Mouse (Mus musculus): Measurements from ENCODE around the gene 4632433K11Rik.
"Not testable (repeated sequence)": the region's sequence is repeated elsewhere in the genome, so short reads cannot be mapped to it uniquely, and the experiment has no call there.

4632433K11Rik gene

DNA sequence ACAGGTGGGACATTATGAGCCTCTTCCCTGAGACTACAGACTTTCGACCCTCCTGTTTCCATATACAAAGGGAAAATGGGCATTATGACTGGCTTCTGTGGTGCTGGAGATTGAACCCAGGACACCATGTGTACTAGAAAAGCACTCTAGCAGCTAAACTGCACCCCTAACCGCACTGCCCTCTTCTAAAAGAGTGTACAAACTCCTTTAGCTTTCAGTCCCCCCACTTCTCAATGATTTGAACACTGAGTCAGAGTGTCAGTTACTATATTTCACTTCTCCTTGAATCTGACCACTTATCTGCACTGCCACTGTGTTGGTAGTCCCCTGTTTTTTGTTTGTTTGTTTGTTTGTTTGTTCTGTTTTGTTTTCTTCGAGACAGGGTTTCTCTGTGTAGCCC, at the start of gene 4632433K11Rik:
4632433K11Rik (plus strand) TSS at position 301 of the 400 bp plus-strand sequence.
- in situ Hi-C loops (cut with MboI; ENCODE audit: low pct_unique_long_range_greater_than_20kb in 1 of 2, low sequenced_read_pairs in 2 of 2, unreplicated experiment in 1 of 2): no loop called here

DNA sequence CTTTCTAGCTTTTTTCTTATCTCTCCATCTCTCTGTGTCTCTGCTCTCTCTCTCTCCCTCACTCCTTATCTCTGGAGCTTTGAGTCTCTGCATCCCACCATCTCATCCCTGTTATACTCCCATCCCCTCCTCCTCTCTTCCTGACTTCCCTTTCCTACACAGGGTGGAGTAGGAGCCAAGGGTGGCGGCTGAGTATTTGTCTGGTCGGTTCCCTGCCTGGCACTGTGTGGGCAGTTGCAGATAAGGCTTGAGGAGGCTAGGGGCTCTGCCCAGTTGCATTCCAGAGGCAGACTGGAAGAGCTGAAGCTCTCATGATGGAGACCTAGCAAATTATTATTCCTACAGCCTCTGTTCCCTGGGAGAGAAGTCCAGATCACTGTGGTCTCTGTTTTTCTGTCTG, 45.7 kb upstream of the 4632433K11Rik start:
- in situ Hi-C loops (cut with MboI; ENCODE audit: low pct_unique_long_range_greater_than_20kb in 1 of 2, low sequenced_read_pairs in 2 of 2, unreplicated experiment in 1 of 2): no loop called here

DNA sequence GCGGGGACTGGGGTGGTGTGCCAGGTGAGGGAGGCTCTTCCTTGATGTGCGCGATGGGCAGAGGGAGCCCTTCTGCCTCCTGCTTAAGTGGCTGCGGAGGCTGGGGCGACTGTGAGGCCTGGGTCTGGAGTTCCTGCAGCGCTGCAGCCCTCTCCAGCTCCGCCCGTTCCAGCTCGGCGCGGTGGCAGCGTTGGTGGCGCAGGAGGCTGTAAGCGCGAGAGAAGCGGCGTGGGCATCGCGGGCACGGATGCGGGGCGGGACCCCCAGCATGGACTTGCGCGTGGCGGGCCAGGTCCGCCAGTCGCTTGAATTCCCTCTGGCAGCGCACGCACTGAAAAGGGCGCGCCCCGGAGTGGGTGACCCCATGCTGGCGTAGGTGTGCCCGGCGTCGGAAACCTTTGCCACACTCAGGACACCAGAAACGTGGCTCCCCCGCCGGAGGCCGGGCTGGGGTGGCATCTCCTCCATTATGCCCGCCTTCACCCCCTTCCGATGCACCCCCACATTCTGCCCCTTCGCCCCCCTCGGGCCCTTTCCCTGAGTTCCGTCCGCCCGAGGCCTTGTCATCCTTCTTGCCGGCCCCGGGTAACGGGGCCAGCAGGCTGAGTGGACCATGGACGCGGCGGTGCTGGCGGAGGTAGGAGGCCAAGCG, 40.4 kb upstream of the 4632433K11Rik start:
- in situ Hi-C loops (cut with MboI; ENCODE audit: low pct_unique_long_range_greater_than_20kb in 1 of 2, low sequenced_read_pairs in 2 of 2, unreplicated experiment in 1 of 2): no loop called here

DNA sequence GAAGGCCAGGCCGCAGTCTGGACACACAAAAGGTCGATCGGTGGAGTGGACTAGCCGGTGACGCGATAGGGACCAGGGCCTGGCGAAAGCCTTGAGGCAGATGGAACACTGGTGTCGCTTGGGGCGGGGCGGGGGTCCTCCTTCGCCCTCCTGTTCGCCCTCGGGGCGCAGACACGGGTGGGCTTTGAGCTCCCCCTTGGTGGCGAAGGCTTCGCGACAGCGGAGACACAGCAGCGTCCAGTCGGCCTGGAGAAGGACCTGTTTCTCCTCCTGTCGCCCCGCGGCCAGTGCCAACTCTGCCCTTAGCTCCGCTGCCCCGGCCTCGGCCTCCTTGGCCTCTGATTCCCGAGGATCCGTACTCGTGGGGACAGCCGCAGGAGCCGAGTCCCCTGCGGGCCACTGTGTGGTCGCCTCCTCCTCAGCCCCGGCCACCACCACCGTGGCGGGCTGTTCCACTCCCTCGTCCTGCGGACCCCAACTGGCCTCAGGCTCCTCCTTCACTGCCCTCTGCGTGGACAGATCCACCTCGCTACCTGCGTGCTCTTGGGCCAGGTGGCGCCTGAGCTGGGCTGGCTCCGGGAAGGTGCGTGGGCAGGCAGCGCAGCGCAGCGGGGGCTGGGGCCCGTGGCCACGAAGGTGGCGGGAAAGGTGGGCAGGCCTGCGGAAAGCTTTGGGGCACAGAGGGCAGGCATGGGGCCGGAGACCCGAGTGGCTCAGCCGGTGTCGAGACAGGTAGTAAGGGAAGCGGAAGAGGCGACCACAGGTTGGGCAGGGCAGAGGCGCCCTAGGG, 39.7 kb upstream of the 4632433K11Rik start:
- in situ Hi-C loops (cut with MboI; ENCODE audit: low pct_unique_long_range_greater_than_20kb in 1 of 2, low sequenced_read_pairs in 2 of 2, unreplicated experiment in 1 of 2): no loop called here

DNA sequence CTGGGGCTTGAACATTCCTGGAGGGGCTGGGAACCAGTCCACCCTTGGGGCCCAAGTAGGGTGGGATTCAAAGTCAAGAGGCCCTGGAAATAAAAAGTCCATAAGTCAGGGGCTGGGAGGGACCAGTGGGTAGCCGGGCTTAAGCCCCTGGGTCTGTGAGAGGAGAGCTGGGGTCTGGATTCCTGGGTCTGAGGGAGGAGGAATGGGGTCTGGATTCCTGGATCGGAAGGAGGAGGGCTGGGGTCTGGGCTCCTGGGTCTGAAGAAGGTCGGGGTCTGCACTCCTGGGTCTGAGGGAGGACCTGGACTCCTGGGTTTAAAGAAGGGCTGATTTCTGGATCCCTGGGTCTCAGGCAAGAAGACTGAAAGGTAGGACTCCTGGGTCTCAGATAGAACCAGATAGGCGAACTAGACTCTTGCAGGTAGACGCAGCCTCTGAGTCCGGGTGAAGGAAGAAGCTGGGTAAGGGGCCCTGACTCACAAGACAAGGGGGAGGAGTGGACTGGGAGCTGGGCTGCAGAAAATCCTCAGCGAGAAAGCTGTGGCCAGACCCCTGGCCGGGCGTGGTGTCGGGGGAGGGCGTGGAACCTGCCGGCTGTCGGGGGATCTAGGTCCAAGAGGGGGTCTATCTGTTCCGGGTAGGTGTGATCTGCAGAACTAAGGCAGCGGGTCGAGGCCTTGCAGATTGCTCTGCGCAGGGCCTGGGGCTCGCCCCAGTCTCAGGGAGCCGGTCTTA, 38.5 kb upstream of the 4632433K11Rik start:
- in situ Hi-C loops (cut with MboI; ENCODE audit: low pct_unique_long_range_greater_than_20kb in 1 of 2, low sequenced_read_pairs in 2 of 2, unreplicated experiment in 1 of 2): no loop called here

DNA sequence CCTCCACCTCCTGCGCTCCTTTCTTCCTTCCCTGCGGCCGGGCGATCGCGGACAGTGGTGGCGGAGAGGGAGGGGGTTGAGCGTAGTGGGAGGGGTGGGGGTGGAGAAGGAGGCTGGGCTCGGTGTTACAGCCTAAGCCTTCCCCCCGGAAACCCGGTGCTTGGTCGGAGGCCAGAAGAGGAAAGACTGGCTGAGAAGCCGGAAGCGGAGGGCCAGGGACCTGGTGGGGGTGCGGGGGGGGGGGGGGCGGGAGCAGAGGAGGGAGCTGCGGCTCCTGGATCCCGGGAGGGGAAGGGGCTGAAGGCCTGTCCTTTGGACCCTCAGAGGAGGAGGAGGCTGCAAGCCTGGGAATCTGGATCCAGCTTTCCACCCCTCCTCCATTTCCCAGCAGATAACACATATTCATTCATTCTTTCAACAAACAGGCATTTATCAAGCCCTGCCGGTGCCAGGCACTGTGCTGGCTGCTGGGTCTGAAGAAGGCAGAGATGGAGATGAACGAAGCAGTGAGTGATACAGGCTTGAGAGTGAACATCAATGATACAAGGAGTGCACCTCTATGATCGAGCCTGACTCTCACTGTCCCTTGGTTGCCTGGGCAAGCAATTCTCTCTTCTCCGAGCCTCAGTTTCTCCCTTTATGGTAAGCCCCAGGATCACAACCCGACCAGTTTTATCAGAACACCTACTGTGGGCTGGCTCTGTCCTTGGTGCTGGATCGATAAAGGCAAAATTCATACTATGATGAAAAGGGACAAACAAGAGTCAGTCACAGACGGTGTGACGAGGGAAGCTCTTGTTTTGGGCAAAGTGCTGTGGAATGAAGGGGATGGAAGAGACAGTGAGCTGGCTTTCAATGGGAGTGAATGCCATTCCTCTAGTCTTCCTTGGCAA, 37.7 kb upstream of the 4632433K11Rik start, which contains the start of gene Zfp579:
Zfp579 (minus strand) TSS at position 156 of the 893 bp plus-strand sequence.
- in situ Hi-C loops (cut with MboI; ENCODE audit: low pct_unique_long_range_greater_than_20kb in 1 of 2, low sequenced_read_pairs in 2 of 2, unreplicated experiment in 1 of 2): no loop called here

DNA sequence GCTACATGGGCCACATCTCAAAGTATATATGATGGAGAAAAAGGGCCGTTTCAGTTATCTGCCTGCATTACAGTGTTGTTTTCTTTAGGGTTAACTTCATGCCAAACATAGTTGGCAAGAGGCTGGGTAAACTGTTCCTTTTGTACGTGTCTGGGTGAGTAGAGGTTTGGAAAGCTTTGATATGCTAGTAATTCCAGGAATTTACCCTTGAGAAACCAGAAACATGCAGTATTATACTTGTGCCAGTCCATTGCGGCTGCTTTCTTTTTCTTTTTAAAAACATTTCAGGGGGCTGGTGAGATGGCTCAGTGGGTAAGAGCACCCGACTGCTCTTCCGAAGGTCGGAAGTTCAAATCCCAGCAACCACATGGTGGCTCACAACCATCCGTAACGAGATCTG, 37.0 kb upstream of the 4632433K11Rik start:
- in situ Hi-C loops (cut with MboI; ENCODE audit: low pct_unique_long_range_greater_than_20kb in 1 of 2, low sequenced_read_pairs in 2 of 2, unreplicated experiment in 1 of 2): no loop called here

DNA sequence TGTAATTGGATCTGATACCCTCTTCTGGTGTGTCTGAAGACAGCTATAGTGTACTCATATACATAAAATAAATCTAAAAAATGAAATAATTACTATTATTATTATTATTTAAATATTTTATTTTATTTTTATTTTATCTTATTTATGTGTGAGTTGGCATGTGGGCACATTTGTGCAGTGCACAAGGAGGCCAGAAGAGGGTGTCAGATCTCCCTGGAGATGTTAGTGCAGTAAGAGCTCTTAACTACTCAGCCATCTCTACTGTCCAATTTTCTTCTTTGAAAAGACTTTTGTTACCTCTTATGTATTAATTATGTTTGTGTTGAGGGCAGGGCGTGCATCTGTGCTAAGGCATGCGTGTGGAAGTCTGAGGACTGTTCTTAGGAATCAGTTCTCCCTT, 34.0 kb upstream of the 4632433K11Rik start:
- in situ Hi-C loops (cut with MboI; ENCODE audit: low pct_unique_long_range_greater_than_20kb in 1 of 2, low sequenced_read_pairs in 2 of 2, unreplicated experiment in 1 of 2): no loop called here

DNA sequence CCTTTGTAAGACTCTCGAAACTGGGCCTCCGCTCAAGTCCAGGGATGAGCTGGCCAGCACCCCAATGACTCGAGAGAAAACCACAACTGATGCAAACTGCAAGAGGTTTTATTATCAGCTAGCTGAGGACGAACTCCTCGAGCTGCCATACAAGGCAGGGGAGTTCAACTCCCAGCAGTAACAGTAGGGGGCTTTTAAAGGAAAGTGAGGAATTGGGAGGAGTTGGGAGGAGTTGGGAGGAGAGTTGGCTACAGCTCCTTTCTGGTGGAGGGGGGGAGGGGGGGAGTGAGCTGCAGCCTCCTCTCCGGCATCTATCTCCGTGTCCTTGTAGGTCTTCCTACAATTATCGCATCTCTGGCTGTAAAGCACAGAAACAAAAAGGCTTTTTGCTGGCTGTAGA, 31.0 kb upstream of the 4632433K11Rik start:
- in situ Hi-C loops (cut with MboI; ENCODE audit: low pct_unique_long_range_greater_than_20kb in 1 of 2, low sequenced_read_pairs in 2 of 2, unreplicated experiment in 1 of 2): not testable (repeated sequence)

DNA sequence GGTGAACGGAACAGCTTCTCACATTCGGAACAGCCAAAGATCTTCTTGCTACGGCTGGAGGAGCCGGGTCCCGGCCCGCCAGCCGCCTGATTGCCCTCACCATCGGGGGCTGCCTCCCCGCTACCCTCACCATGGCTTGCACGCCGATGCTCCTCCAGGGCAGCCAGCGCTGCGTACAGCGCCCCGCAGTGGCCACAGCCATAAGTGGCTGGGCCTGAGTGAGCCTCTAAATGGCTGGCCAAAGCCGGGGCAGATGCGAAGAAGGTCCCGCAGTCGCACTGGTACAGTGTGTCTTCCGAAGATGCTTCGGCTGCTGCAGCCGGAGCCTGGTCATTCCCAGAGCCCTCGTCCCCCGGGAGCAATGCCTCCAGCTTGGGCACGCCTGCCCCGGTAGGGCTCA, 25.7 kb upstream of the 4632433K11Rik start:
- in situ Hi-C loops (cut with MboI; ENCODE audit: low pct_unique_long_range_greater_than_20kb in 1 of 2, low sequenced_read_pairs in 2 of 2, unreplicated experiment in 1 of 2): no loop called here

DNA sequence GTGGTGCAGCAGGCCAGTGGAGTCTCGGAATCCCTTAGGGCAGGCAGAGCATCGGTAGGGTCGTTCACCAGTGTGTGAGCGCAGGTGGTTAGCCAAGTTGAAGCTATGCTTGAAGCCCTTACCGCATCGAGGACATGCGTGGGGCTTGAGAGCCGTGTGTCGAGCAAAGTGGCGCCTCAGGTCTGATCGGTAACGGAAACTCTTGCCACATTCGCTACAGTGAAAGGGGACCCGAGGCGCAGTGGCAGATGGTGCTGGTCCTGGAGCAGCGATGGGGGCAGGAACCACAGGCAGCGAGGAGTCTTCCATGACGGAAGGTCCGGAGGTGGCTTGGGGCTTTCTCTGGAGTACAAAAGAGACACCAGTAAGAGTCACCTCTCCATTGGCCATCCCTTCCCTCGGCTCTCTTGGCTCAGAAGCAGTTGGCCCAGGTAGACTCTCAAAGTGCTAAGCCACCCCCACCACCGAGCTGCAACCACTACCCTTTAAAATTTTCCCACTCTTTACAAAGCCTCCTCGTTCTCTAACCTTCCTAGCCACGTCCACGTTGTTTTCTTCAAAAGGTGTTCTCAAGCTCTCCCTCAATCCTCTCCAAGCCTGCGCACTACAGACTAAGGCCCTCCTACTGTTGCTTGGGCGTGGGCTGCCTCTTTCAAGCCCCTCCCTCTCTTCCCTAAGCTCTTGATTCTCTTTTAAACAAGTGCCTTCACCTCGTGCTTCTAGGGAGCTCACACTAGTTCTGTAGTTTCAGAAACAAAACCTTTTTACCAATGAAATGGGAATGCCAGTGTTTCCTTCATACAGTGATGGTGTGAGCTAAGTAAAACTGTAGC, 21.0 kb upstream of the 4632433K11Rik start:
- in situ Hi-C loops (cut with MboI; ENCODE audit: low pct_unique_long_range_greater_than_20kb in 1 of 2, low sequenced_read_pairs in 2 of 2, unreplicated experiment in 1 of 2): no loop called here

DNA sequence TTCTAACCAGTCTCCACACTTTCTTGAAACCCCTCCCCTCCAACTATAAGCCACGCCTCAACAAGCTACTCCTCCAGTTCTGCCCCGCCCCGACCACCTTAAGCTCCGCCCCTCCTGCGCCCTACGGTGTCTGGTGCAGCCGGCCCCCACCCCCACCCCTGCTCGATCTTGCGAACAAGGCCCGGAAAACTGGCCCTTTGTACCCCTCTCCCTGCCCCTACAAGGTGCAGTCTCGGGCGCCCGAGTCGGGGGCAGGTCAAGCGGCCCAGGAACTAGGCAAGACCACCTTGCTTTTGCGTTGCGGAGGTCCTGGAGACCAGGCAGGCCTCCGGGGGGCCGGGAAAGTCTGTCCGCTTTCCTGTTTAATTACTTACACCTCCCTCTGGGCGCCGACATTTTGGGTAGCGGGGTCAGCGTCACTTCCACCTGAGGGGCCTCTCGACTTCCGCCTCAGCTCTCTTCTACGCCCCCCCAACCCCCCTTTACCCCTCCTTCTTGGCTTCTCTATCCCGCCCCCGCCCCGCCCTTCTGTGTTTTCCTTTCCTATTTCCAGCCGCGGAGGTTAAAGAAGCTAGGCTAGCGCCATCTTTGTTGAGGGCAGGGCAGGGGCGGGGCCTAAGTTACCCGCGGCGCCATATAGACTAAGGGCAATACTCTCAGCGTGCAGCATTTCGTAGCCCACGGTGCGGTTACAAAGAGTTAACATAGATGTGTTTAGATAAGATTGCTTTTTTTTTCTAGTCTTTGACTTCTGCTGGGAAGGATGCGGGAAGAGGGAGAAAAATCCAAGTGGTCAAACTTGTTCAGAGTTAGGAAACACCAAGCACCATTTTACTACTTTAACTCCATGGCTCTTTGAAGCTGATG, 19.4 kb upstream of the 4632433K11Rik start, which contains the start of the genes Zfp524 and Fiz1:
Zfp524 (plus strand) TSS at position 165 of the 867 bp plus-strand sequence.
Fiz1 (minus strand) TSS at position 447 of the 867 bp plus-strand sequence.
- in situ Hi-C loops (cut with MboI; ENCODE audit: low pct_unique_long_range_greater_than_20kb in 1 of 2, low sequenced_read_pairs in 2 of 2, unreplicated experiment in 1 of 2): no loop called here

DNA sequence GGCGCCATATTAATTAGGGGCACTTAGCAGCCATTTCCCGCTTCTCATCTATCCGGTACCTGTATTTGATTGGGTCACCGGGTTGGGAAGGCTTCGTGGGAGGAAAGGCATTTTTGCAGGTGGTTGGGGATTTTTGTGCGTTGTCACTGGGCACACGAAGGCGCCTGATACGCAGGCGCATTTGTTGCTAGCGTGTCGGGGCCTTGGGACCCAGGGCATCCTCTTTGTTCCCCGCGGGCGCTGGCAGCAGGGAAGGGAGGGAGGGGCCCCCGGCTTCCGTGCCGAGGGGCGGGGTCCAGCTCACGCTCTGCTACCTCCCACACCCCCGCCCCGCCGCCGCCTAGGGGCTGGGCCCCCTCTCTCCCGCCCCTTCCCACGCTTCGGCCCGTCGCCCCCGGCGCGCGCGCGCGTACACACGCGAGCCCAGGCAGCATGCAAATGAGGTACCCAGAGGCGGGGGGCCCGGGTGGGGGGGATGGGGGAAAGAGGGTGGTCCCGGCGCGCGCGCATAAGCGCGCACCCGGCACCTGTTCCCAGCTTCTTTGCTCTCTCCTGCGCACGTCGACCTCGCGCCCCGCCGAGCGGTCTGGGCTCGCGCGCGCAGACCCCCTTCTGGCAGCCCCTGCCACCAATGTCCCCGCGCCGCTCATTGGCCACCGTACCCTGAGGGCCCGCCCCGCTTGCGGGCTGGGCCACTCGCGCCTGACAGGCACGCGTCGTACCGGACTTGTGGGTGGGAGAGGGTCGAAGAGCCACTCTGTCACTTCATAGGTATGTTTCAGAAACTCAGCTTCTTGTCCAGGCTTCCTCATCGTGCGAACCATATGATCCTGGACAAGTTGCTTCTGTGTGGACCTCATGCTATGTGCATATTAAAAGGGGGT, 18.6 kb upstream of the 4632433K11Rik start, which contains the start of gene Gm44973:
Gm44973 (plus strand) TSS at position 379 of the 884 bp plus-strand sequence.
- in situ Hi-C loops (cut with MboI; ENCODE audit: low pct_unique_long_range_greater_than_20kb in 1 of 2, low sequenced_read_pairs in 2 of 2, unreplicated experiment in 1 of 2): no loop called here

DNA sequence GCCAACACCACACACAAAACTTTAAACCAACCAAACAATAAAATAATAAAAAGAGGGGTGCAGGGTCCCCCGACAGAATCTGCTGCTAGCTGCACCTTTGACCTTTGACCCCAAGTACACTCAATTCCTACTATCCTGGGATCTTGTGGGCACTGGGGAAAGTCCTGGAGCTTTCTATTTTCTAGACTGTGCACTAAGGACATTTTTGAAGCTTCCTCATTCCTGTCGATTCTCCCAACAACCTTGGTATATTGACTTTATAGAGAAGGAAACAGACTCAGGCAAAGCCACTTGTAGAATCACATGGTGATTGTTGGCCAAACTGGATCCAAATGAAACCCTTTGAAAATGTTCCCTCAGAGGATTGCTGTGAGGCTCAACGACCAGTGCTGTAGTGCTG, 17.9 kb upstream of the 4632433K11Rik start:
- in situ Hi-C loops (cut with MboI; ENCODE audit: low pct_unique_long_range_greater_than_20kb in 1 of 2, low sequenced_read_pairs in 2 of 2, unreplicated experiment in 1 of 2): no loop called here

DNA sequence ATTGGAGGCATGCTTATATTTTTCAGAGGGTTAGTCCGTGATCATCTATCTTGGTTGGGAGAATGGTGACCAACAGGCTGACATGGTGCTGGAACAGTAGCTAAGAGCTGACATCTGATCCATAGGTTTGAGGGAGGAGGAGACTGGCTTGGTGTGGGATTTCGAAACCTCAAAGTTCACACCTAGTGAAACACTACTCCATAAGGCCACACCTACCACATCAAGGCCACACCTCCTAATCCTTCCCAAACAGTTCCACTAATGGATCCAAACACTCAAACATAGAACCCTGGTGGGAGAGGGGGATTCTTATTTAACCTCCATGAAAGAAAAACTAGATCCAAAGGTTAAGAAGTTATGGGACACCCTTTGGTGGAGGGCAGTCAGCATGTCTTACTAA, 17.0 kb upstream of the 4632433K11Rik start:
- in situ Hi-C loops (cut with MboI; ENCODE audit: low pct_unique_long_range_greater_than_20kb in 1 of 2, low sequenced_read_pairs in 2 of 2, unreplicated experiment in 1 of 2): no loop called here

DNA sequence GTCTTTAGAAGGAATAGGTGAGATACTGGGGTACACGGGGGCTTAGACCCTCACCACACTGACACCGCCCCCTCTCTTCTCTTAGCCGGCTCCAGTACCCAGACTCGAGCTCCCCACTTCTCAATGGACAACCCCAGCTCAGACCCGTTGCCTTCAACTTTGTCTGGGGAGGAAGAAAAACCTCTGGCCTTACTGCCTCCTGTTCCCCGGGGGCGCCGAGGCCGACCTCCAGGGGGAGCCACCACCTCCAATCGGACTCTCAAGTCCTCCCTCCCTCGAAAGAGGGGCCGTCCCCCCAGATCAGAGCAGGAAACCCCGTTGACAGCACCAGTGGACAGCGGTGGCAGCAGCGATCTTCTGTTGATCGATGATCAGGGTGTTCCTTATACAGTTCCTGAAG, 16.6 kb upstream of the 4632433K11Rik start:
- in situ Hi-C loops (cut with MboI; ENCODE audit: low pct_unique_long_range_greater_than_20kb in 1 of 2, low sequenced_read_pairs in 2 of 2, unreplicated experiment in 1 of 2): no loop called here

Measured in mouse embryonic stem cell (cell line).